In the genomic region with DNA sequence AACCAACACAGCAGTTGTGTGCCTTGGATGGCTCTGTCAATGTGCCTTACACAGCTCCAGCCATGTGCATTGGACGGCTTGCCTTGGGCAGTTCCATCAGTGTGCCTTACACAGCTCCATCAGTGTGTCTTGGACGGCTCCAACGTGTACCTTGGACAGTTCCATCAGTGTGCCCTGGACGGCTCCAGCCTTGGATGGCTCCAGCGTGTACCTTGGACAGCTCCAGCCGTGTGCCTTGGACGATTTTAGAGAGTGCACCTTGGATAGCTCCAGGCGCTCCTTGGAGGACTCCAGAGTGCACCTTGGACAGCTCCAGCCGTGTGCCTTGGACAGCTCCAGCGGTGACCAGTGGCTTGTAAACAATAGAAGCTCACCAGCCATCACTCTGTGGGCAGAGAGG, we compare ENCODE assay signal across 8 mouse cellular contexts.
DNase-seq lines count a peak whose midpoint lies in the region; ATAC-seq and TF ChIP-seq lines count a peak whose summit lies in the region.

No protein-coding gene starts in this region.

- peak; percentile 51; the same call in 1 of the 2 replicates for ATAC-seq in hindbrain, embryonic 15.5 days (ENCODE audit: low FRiP score, low read depth)
- ATAC-seq in stomach, embryonic 14.5 days (ENCODE audit: insufficient number of reproducible peaks, insufficient read depth, low FRiP score, low read depth): peak; percentile 86; the same call in 1 of the 2 replicates
- no peak for ATAC-seq in forebrain, embryonic 16.5 days

- no peak overlapping the region for H3K27ac ChIP-seq in heart, embryonic 10.5 days
- no peak overlapping the region for H3K27ac ChIP-seq in hindbrain, embryonic 15.5 days (replicated peaks)
- no peak overlapping the region for H3K27ac ChIP-seq in liver, adult 2 months (replicated peaks; ENCODE audit: insufficient read depth, low read depth, low read length)
- H3K27ac ChIP-seq in stomach, embryonic 14.5 days (ENCODE audit: low read length): no peak overlapping the region
- H3K27ac ChIP-seq in forebrain, embryonic 16.5 days (ENCODE audit: low read length): no peak overlapping the region

- no peaks in the 10 kb centered on the region for H3K4me1 ChIP-seq in heart, embryonic 10.5 days
- H3K4me1 ChIP-seq in hindbrain, embryonic 15.5 days (replicated peaks): no peaks in the 10 kb centered on the region
- no peaks in the 10 kb centered on the region for H3K4me1 ChIP-seq in liver, adult 2 months (ENCODE audit: control insufficient read depth, insufficient read depth, low read length)
- no peaks in the 10 kb centered on the region for H3K4me1 ChIP-seq in stomach, embryonic 14.5 days (ENCODE audit: control insufficient read depth, insufficient read depth, low read length)
- H3K4me1 ChIP-seq in forebrain, embryonic 16.5 days (replicated peaks; ENCODE audit: control insufficient read depth, insufficient read depth, low read length): no peaks in the 10 kb centered on the region

- H3K27me3 ChIP-seq in heart, embryonic 10.5 days (ENCODE audit: insufficient read depth, poor library complexity, severe bottlenecking): no peaks in the 10 kb centered on the region
- no peaks in the 10 kb centered on the region for H3K27me3 ChIP-seq in hindbrain, embryonic 15.5 days
- H3K27me3 ChIP-seq in liver, adult 2 months (ENCODE audit: control insufficient read depth, insufficient read depth, low read length): no peaks in the 10 kb centered on the region
- no peaks in the 10 kb centered on the region for H3K27me3 ChIP-seq in stomach, embryonic 14.5 days (ENCODE audit: control insufficient read depth, insufficient read depth, low read length)
- no peaks in the 10 kb centered on the region for H3K27me3 ChIP-seq in forebrain, embryonic 16.5 days (replicated peaks; ENCODE audit: control insufficient read depth, insufficient read depth, low read length)

- WGBS in heart, embryonic 10.5 days: 14% methylated on average over 10 of the region's 10 CpGs
- 20% methylated on average over 10 of the region's 10 CpGs for WGBS in hindbrain, embryonic 15.5 days
- WGBS in liver, adult 2 months: 15% methylated on average over 10 of the region's 10 CpGs
- 12% methylated on average over 10 of the region's 10 CpGs for WGBS in stomach, embryonic 14.5 days
- 16% methylated on average over 10 of the region's 10 CpGs for WGBS in forebrain, embryonic 16.5 days

- TF ChIP-seq POLR2A in liver, adult 2 months (IDR thresholded peaks at IDR 0.05; ENCODE audit: extremely low read depth, insufficient read depth, low read length): no peak

- H3K4me2 ChIP-seq in hindbrain, embryonic 15.5 days: no peak overlapping the region
- H3K4me2 ChIP-seq in stomach, embryonic 14.5 days (replicated peaks; ENCODE audit: low read depth, low read length): no peak overlapping the region
- H3K4me2 ChIP-seq in forebrain, embryonic 16.5 days (ENCODE audit: low read length): no peak overlapping the region

- H3K9ac ChIP-seq in hindbrain, embryonic 15.5 days: no peak overlapping the region
- H3K9ac ChIP-seq in liver, adult 2 months (ENCODE audit: low read depth, low read length): no peak overlapping the region
- no peak overlapping the region for H3K9ac ChIP-seq in stomach, embryonic 14.5 days (replicated peaks; ENCODE audit: low read depth, low read length)
- no peak overlapping the region for H3K9ac ChIP-seq in forebrain, embryonic 16.5 days (replicated peaks; ENCODE audit: low read depth, low read length)

- no peak for TF ChIP-seq CTCF in liver, adult 2 months (IDR thresholded peaks at IDR 0.05; ENCODE audit: low read depth, low read length)

- no peaks in the 10 kb centered on the region for H3K36me3 ChIP-seq in heart, embryonic 10.5 days
- H3K36me3 ChIP-seq in hindbrain, embryonic 15.5 days: no peaks in the 10 kb centered on the region
- H3K36me3 ChIP-seq in liver, adult 2 months (ENCODE audit: control insufficient read depth, insufficient read depth, low read length): no peaks in the 10 kb centered on the region
- no peaks in the 10 kb centered on the region for H3K36me3 ChIP-seq in stomach, embryonic 14.5 days (ENCODE audit: control insufficient read depth, insufficient read depth, low read length)
- no peaks in the 10 kb centered on the region for H3K36me3 ChIP-seq in forebrain, embryonic 16.5 days (ENCODE audit: control insufficient read depth, insufficient read depth)

- no peaks in the 10 kb centered on the region for H3K79me2 ChIP-seq in liver, adult 2 months (ENCODE audit: control insufficient read depth, insufficient read depth, low read length)

- no peak overlapping the region for H3K4me3 ChIP-seq in heart, embryonic 10.5 days
- H3K4me3 ChIP-seq in hindbrain, embryonic 15.5 days: no peak overlapping the region
- H3K4me3 ChIP-seq in liver, adult 2 months (ENCODE audit: insufficient read depth, low read depth, low read length): no peak overlapping the region
- no peak overlapping the region for H3K4me3 ChIP-seq in stomach, embryonic 14.5 days (ENCODE audit: low read depth, low read length)
- no peak overlapping the region for H3K4me3 ChIP-seq in forebrain, embryonic 16.5 days (replicated peaks; ENCODE audit: low read length)

- peaks cover 6% of the 10 kb centered on the region for H3K9me3 ChIP-seq in heart, embryonic 10.5 days
- H3K9me3 ChIP-seq in hindbrain, embryonic 15.5 days: no peaks in the 10 kb centered on the region
- no peaks in the 10 kb centered on the region for H3K9me3 ChIP-seq in stomach, embryonic 14.5 days (ENCODE audit: control insufficient read depth, low read depth, low read length)
- no peaks in the 10 kb centered on the region for H3K9me3 ChIP-seq in forebrain, embryonic 16.5 days (ENCODE audit: control insufficient read depth, low read length)

- DNase-seq in heart, embryonic 10.5 days (ENCODE audit: low spot score): peak; percentile 93
- no peak for DNase-seq in heart, adult 9 months (ENCODE audit: low spot score in 2 of 2)
- DNase-seq in adrenal gland, postnatal 36 days: peak; percentile 60 to 71
- DNase-seq in liver, adult 2 months (ENCODE audit: extremely low read depth, low read depth, low spot score): peak; percentile 24
- no peak for DNase-seq in B cell, adult 2 months

Comparison
In these comparisons a context has a peak if more than half of its experiments do, and no peak if none do; other contexts are left out.
1. DNase-seq: peak in heart, embryonic 10.5 days (single experiment), adrenal gland, postnatal 36 days (2 of 2) and liver, adult 2 months (single experiment); none in heart, adult 9 months (0 of 2) and B cell, adult 2 months (0 of 2).